Mouse (Mus musculus) brain, embryonic 14.5 days (tissue): Measurements from ENCODE around the gene Gm8922. TPM values are rescaled to one million over a fixed set of nuclear protein-coding genes. Genes with fewer than 3 reads are reported as not detected.
"Not testable (repeated sequence)": the region's sequence is repeated elsewhere in the genome, so short reads cannot be mapped to it uniquely, and the experiment has no call there.

Source experiments
- DNase-seq: peaks from one replicate; pipeline ENCODE4 v3.0.0-alpha.2; 2011; ENCODE audit warnings: low read depth
- polyA plus RNA-seq: library from polyadenylated mRNA; depleted of rRNA; stranded (reverse); fragments of >200 nt; gene quantifications from 2 replicates; pipeline ENCODE4 v1.2.3, GENCODE M21; 2012; rRNA removed

Gm8922 gene
- polyA plus RNA-seq = not detected in 2 replicates

DNA sequence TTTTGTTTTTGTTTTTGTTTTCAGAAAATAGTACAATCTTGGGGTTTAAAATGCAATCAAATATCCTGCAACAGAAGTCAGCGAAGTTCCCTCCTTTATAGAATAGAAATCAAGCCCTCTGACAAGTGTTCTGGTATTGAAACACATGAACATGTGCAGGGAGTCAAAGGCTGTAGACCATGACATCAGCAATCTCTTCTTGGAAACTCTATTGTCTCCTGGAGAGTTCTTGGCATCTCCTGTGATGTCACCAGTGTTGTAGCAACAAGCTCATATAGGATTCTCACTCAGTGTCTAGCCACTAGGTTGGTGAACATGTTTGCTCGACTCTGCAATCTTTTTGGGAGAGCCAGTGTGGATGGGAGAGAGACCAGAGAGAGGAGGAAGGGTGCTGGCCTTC lies at the start of gene Gm8922:
TSS of gene Gm8922 (plus strand) at position 301 of the 400 bp plus-strand sequence.
- DNase-seq = not testable (repeated sequence)

Other genes with a start within 250 kb of the Gm8922 start
- gene Gm8906, start 179.3 kb upstream of the Gm8922 start, polyA plus RNA-seq = not detected in 2 replicates
- gene Gm6460, start 87.0 kb upstream of the Gm8922 start, polyA plus RNA-seq = not detected in 2 replicates
- gene Gm8926, start 88.6 kb downstream of the Gm8922 start, polyA plus RNA-seq = not detected in 2 replicates
- not detected in 2 replicates for gene Gm6465, start 163.6 kb downstream of the Gm8922 start, polyA plus RNA-seq
- not detected in 2 replicates for gene 4933402N22Rik, start 236.1 kb downstream of the Gm8922 start, polyA plus RNA-seq